Mouse (Mus musculus) urinary bladder, postnatal 14 days (tissue): ENCODE data around the gene 4930469K13Rik.

Source experiments
- DNase-seq: peaks from one replicate; pipeline ENCODE4 v3.0.0; 2021; ENCODE audit warnings: low spot score

The 4930469K13Rik gene

DNA sequence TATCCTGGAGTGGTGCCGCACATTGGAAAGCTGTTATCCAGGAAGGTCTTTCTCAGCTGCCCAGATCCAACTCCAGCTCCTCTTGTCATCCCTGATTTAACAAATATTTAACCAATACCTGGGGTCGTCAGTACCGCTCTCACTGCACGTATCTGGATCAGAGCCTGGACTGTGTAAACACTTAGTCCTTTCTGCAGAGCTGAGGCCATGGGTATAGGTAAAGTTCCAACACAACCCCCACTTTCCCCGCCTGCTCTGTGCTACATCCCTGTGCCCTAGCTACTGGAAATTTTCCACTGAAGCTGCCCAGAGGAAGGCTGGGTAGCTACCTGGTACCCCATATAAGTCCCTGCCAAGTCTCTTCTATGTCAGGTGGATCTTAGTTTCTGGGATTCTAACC, 108.4 kb downstream of the 4930469K13Rik start:
- DNase-seq: no peak

DNA sequence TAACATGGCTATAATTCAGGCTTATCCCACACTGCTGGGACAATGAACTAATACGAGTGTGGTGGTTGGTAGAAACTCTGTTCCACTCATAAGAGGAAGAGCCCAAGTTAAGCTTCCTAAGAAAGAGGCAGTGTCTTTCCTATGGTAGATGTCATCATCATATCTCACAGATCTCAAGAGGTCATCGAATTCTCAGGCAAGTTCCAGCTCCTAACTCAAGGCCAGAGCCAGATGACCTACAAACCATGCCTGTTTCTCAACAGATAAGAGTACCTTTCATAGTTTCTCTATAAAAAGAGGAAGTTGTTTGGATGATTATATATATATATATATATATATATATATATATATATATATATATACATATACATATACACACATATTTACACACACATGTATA, 111.8 kb downstream of the 4930469K13Rik start:
- DNase-seq: no peak

DNA sequence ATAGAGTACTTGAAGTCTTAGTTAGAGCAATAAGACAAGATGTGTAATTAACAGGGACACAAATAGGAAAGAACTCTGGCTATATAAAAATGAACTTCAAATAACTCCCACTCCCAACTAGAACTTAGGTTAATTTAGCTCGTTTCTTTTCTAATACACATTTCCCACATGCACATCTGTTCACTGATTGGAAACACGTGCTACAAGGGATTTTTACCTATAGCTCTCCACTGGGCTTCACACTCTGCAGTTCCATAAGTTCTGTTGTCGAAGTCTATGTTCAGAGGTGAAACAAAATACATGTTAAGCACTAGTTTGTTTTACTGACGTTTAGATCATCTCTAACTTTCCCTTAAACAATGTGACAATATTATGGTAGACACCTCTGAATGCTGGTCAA, 118.2 kb downstream of the 4930469K13Rik start:
- no peak for DNase-seq

DNA sequence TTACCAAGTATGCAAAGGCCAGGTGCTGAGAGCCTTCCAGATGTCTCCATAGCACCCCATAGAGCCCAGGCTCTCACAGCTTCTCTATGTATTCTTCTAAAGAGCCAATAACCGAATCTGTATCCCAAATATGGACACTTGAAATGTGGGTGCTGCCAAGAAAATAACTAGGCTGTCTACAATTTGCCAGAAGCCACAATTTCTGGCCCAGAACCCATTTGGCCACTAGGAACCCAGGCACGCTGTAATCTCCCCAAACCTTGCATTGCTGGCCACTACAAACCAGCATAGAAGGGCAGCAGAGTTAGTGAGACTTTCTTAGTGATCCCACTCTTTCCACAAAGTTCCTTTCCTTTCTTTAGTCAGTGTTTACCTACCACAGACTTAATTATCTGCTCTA, 123.2 kb downstream of the 4930469K13Rik start:
- DNase-seq: no peak

DNA sequence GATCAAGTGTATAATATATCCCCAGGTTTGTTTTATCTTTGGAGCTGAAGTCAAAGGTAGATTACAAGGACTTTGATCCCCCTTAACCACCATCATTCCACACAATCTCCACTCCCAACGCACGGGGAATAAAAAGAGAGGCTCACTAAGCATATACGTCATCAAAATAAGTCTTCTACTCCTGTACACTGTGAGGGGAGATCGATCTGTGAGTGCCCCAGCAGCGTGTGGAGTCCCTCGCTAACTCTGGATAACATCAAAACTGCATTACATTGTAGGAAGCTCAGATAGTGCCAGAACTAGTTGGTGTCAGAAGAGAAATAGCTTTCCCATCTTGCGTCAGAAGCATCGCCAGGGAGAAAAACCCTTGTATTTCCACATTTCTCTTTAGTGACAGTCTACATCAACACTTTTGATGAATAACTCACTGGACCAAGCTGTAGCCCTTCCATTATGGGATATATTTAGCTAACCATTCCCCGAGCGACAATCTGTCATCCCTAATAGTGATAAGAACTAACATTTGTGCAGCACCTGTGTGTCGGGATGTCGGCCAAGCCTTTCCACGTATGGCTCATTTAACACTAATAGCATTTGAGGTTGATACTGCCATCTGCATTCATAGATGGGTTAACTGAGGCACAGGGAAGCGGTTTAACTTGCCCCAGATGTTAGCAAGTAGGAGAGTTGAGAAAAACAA, 123.9 kb downstream of the 4930469K13Rik start:
- DNase-seq: no peak

DNA sequence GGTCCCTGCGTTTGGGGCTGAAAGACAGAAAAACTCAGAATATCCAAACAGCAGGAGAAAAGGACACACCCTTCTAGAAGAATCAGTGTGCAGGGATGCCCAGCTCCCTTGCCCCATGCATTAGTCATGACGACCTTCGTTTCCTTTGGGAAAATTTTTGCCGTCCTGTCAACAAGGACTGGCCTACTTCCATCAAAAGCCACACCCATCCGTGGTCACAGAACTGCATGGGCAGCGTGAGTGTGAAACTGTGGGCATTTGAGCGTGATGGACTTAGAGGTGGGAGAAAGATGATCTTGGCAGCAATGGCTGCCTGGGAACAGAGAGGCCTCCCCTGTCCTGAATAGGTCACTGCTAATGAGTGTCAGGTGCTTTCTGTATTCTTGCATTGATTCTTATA, 126.2 kb downstream of the 4930469K13Rik start:
- DNase-seq: no peak

DNA sequence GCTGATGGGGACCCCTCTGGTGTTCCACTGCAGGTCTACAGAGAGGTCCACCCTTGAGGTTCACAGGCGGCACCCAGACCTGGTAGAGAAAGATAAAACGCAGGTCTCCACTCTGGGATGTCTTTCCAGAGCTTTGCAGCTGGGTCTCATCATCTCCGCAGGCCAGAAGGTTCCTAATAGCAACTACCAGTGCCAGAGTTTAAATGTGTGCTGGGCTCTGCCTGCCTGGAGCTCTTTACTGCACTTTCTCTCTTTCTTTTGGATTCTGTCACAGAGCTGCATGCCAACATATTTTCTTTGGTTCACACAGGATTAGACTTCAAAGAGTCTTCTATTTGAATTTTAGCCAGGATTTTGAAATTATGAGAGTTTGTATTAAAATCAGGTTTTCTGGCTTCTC, 129.2 kb downstream of the 4930469K13Rik start:
- DNase-seq: peak; percentile 33

DNA sequence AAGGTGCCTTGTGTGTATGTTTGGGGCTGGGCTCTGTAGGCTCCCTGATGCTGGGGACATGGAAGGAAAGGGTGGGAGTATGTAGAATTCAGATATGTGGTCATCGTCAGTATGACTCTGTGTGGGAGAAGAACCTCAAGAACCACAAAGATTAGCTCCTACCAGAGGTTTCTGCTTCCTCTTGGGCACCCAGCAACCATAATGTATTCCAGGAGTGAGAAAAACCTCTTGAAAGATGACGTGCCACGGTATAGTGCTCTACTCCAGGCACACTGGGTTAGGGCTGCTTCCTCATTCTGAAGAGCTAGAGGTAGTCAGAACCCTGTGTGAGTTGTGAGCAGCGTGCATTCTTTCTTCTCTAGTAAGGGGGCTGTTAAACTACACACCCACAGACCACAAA, 130.6 kb downstream of the 4930469K13Rik start:
- no peak for DNase-seq

DNA sequence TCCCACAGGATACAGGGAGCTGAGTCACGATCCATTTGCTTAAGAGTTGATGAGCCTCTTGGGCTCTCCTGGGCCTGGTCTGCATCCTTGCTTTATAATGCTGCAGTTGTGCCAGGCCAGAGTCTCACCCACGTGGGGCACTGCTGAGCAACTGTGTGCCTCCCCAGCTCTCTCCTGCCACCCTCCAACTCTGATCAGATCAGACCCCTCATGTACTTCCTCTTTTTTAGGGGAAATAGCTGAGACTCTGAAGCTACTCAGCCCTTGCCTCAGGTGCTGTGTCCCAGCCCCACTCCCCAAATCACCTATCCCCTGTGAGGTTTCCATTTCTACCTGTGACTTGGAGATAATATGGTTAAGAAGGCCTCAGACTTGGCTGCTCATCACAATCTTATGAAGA, 133.0 kb downstream of the 4930469K13Rik start:
- DNase-seq: no peak

DNA sequence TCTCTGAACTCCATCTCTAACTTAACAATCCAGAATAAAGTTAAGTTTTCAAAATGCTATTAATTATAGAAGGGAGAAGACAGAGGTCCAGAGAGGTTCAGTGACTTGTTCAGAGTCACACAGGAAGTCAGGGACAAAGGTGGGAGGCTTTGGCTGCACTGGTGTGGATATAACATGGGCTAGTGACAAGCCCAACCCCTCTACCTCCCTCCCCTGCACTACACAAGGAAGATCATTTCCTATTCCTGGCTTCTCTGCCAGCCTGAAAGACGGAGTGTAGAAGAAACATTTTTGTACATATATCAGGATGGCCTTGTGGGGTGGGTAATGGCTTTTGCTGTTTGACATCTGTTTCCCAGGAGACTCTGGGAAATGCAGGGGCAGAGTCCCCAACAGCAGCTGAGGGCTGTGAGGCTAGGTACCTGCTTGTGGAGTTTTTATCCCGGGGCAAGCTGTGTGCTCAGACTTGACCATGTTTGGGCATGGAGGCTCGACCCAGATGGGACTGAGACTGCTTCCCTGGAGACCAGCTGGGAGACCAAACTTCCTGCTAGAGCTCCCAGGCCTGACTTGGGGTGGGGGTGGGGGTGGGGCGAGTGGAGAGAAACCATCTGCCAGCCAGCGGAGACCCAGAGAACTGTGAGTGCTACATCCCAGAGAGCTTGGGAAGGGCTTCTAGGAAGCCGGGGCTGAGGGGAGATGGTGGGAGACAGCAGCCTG, 135.5 kb downstream of the 4930469K13Rik start, which contains the start of gene Kcnmb1:
Kcnmb1 (plus strand) TSS at position 326 of the 720 bp plus-strand sequence.
- no peak for DNase-seq

DNA sequence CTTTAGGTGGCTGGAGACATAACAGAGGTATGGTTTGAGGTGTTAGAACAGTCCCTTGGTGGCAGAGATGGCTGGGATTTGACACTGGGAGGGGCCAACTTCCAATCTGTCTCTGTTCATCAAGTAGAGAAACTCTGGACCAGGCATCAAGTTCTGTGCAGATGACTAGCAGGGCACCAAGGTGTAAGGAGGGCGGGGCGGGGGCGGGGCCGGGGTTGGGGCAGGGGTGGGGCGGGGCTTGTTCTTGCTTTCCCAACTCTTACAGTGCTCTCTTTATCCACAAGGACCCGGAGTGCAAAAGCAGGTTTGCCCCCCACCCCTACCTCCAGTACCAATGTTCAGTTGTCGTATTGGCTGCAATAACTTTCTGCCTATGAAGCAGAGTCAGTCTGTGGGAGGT, 136.2 kb downstream of the 4930469K13Rik start:
- no peak for DNase-seq

DNA sequence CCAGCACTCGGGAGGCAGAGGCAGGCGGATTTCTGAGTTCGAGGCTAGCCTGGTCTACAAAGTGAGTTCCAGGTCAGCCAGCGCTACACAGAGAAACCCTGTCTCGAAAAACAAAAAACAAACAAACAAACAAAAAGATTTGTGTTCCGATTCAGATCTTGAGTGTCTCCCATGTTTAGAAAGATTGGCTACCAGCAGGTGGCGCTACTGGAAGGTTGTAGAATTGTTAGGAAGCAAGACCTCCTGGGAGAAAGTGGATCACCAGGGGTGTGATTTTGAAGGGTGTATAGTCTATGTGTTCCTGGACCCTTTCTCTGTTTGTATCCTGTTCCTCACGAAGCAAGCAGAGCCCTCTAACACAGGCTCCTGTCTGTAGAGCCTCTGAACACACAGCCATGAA, 139.6 kb downstream of the 4930469K13Rik start:
- peak; percentile 32 for DNase-seq

DNA sequence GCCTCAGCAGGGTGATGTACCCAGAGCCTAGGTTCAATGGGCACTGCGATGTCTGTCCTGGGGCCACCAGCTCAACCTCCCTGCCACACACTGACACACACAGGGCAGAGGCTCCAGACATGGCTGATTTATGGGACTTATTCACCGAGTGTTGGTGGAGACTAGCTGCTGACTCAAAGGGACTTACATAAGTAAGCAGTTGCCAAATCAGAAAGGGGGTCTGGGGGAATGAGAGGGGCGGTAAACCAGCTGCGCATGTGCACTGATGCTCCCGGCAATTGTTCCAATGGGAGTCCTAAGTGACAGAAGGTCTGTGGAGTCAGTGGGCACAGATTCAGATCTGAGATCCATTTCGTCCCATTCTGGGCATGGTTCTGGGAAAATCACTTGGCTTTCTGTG, 140.8 kb downstream of the 4930469K13Rik start:
- DNase-seq: no peak

DNA sequence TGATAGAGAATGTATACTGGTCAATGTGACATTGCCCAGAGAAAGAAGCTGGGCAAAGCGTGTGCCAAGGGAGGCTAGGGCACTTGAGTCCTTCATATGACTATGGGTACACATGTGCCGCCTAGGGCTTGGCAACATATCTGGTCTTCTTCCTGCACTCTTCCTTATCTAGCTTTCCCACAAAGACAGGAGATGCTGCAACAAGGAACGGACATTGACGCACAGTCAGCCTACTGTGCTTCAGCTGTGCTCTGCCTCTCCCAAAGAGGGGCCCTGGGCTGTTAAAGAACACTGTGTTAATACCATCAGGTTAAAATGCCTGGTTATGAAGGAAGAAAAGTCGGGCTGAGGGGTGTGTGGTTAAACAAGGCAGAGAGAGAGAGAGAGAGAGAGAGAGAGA, 141.7 kb downstream of the 4930469K13Rik start:
- no peak for DNase-seq

DNA sequence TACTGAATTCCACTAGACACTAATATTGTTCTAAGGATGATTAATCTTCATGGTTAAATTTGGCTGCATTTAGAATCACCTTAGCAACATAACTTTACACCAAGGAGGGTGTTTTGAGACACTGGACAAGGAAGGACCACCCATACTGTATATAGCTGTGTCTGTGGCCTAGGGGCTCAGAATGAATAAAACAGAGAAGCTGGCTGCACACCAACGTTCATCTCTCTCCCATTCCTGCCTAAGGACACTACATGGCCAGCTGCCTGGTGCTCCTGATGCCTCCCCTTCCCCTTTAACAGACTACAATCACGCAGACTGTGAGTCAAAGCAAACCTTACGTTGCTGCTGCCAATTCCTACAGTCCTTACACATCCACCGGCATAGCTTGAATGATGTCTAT, 142.4 kb downstream of the 4930469K13Rik start:
- no peak for DNase-seq

DNA sequence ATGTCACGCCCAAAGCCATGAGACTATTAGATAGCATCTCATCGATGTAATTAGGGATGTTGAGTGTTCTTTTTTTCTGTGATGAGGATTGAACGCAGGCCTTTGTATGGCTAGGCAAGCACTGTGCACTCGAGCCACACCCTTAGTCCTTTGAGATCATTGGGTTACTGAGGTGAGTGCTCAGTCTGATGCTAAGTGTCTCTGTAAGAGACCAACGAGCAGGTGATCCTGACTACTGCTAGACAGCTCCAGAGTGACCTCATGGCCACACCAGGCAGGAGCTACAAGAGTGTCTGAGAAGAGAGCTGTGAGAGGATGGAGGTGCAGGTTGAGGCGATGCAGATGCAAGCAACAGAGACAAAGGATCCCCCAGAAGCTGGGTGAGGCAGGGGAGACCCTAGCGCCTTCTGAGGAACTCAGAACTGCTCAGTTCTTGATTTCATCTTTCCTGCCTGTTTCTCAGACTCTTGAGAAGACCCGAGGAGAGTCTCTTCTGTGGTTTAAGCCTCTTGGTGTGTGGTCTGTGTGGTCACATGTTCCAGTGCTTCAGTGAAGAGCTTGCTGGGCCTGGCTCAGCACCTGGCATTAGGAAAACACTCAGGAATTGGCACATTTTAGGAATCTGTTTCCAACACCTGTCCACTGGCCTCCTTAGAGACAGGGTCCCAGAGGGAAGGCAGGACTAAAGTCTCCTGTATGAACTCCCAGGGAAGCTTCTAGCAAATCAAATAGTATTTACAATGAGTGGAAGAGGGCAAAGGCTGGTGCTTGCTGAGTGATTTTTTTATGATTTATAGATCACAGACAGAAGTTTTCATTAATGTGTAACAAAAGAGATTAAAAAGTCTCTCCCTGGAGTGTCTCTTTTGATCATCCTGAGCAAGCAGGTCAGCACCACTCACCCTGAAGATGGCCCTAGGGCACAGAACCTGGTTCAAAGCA, 146.4 kb downstream of the 4930469K13Rik start:
- no peak for DNase-seq

DNA sequence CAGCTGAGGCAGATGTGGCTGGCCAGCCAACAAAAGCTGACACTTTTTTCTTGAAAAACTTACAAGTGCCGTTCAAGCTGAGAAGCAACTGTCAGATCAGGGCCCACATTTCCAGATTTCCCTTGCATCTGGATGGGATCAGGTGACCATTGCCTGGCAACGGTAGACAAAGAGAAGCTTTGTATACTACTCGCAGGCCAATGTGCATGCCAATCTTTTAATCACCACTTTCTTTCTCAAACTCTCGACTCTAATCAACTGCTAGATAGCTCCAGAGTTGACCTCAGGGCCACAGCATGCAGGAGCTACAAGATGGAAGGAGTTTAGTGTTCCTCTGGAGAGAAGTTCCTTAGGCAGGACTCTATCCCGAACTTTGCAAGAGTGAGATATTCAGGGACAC, 147.2 kb downstream of the 4930469K13Rik start:
- no peak for DNase-seq

DNA sequence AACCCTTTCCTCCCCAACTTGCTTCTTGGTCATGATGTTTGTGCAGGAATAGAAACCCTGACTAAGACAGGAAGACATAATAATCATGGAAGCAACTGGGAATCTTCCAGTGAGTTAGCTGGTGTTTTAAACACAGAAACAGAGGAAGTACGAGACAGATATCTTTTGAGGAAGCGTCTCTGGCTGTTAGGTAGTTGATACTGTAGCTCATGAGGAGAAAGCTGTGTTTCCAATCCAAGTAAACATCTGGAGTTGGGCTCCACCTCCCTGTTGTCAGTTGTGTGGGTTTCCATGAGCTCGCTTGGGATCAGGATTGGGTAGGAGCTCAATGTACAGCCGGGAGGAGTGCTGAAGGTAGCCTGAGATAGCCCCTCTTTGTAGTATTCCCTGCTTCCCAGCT, 151.9 kb downstream of the 4930469K13Rik start:
- no peak for DNase-seq

DNA sequence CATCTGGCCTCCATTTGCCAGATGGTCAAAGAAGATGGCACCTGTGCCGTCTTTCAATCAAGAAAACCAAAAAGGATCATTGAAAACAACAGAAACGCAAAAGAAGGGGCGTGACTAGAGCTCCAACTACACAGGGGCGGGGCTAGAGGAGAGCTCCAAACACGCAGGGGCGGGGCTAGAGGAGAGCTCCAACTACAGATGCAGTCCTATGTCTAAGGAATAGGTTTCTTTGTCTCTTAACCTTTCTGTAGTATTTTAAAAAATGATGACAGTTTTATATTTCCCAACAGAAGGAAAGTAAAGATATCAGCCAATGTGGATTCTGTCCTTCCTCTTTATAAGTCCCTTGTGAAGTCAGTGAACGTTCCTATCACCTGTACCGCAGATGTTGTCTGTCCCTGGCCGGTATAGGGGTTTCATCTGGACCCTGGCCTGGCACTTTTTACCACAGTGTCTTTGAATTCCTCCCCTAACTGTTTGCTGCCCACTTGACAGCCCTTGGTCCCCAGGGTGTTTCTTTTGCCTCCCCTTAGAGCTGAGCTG, 153.5 kb downstream of the 4930469K13Rik start:
- DNase-seq: no peak

DNA sequence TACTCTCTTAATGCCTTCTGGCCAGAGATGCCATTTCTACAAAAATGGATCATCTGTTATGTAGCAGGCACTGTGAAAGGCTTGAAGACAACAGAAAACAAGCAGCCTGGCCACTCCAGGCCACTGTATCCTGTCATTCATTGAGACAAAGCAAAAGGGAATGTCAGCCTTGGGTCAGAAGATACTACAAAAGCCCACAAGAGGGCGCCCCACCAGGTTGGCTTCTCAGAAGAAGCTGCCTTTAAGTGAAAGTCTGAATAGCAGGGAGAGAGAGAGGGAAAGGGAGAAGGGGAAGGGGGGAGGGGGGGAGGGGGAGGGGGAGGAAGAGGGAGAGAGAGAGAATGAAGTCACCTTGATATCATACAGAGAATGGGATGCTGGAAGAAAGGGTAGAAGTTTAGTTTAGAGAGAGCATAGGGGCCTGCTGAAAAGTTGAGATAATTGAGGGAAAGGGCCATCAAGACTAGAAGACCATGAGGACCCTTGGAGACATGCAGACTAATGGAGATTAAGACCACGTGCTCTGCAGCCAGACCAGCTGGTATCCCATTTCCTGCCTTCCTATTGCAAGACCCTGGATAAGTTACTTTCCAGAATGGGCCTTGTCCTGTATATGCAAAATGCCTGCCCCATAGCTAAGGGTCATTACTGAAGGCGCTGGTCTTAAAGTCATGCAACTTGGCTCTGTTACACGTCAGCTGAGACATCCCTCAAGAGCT, 154.1 kb downstream of the 4930469K13Rik start:
- DNase-seq: no peak

DNA sequence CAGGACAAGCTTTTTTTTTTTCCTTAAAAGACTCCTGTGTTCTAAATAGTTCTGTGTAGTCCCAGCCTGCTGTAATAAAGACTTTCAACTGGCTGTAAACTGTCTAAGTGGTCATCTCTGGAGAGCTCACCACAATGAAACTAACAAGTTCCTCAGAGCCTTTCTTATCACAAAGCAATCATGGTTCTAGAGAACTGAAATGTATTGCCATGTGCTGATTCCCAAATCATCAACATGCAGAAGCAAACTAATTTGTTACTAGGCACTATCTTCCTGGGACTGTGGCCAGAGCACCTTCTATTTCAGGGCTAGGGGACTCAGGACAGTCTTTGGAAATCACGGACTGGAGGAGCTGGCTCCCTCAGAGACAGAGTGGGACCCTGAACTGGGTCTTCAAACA, 154.8 kb downstream of the 4930469K13Rik start:
- no peak for DNase-seq
